Mouse (Mus musculus): ENCODE measurements around the gene Ints12.

Gene Ints12

GRCm38 (mm10) chr3:133091664-133092273 lies at the start of gene Ints12, which contains the start of gene Gstcd:
Gene Ints12 (plus strand): TSS chr3:133091840.
Gene Gstcd (minus strand): TSS chr3:133092033.
- peak; percentile 97 to 98 for DNase-seq

- no peak for DNase-seq
Observed at GRCm38 (mm10) chr3:133052068-133052467, 39.6 kb upstream of the Ints12 start.

GRCm38 (mm10) chr3:133075560-133075959 lies 16.1 kb upstream of the Ints12 start:
- DNase-seq: no peak

GRCm38 (mm10) chr3:133082736-133083135 lies 8.9 kb upstream of the Ints12 start:
- no peak for DNase-seq

GRCm38 (mm10) chr3:133085858-133086257 lies 5.8 kb upstream of the Ints12 start:
- DNase-seq: peak in 1 of 2 experiments; percentile 71

- DNase-seq: no peak
Observed at GRCm38 (mm10) chr3:133090247-133091120, 1.2 kb upstream of the Ints12 start.

- peak; percentile 70 to 75 for DNase-seq
Observed at GRCm38 (mm10) chr3:133091121-133091663, 448 bp upstream of the Ints12 start.

GRCm38 (mm10) chr3:133092274-133092853 lies 724 bp downstream of the Ints12 start:
- no peak for DNase-seq

GRCm38 (mm10) chr3:133092936-133093335 lies 1.3 kb downstream of the Ints12 start:
- no peak for DNase-seq

- DNase-seq: no peak
Observed at GRCm38 (mm10) chr3:133094305-133094704, 2.7 kb downstream of the Ints12 start.

GRCm38 (mm10) chr3:133097936-133098335 lies 6.3 kb downstream of the Ints12 start:
- DNase-seq: no peak

GRCm38 (mm10) chr3:133098336-133098735 lies 6.7 kb downstream of the Ints12 start:
- no peak for DNase-seq

- DNase-seq: no peak
Observed at GRCm38 (mm10) chr3:133098909-133099308, 7.3 kb downstream of the Ints12 start.

GRCm38 (mm10) chr3:133103768-133104167 lies 12.1 kb downstream of the Ints12 start:
- no peak for DNase-seq

- no peak for DNase-seq
Observed at GRCm38 (mm10) chr3:133104436-133104835, 12.8 kb downstream of the Ints12 start.

- no peak for DNase-seq
Observed at GRCm38 (mm10) chr3:133108731-133109130, 17.1 kb downstream of the Ints12 start.

- no peak for DNase-seq
Observed at GRCm38 (mm10) chr3:133109844-133110243, 18.2 kb downstream of the Ints12 start.

GRCm38 (mm10) chr3:133111741-133112140 lies 20.1 kb downstream of the Ints12 start:
- DNase-seq: peak; percentile 62 to 69

- DNase-seq: no peak
Observed at GRCm38 (mm10) chr3:133113281-133113680, 21.6 kb downstream of the Ints12 start.

GRCm38 (mm10) chr3:133131372-133131771 lies 39.7 kb downstream of the Ints12 start:
- DNase-seq: no peak

GRCm38 (mm10) chr3:133132611-133133010 lies 41.0 kb downstream of the Ints12 start:
- DNase-seq: peak; percentile 18 to 51

GRCm38 (mm10) chr3:133141877-133142276 lies 50.2 kb downstream of the Ints12 start:
- DNase-seq: no peak

- peak in 1 of 2 experiments; percentile 20 for DNase-seq
Observed at GRCm38 (mm10) chr3:133144511-133145147, 53.0 kb downstream of the Ints12 start.

All from cerebellum, postnatal 10 days (tissue).